Mouse (Mus musculus): ENCODE results near the gene Iqsec1.

DNA sequence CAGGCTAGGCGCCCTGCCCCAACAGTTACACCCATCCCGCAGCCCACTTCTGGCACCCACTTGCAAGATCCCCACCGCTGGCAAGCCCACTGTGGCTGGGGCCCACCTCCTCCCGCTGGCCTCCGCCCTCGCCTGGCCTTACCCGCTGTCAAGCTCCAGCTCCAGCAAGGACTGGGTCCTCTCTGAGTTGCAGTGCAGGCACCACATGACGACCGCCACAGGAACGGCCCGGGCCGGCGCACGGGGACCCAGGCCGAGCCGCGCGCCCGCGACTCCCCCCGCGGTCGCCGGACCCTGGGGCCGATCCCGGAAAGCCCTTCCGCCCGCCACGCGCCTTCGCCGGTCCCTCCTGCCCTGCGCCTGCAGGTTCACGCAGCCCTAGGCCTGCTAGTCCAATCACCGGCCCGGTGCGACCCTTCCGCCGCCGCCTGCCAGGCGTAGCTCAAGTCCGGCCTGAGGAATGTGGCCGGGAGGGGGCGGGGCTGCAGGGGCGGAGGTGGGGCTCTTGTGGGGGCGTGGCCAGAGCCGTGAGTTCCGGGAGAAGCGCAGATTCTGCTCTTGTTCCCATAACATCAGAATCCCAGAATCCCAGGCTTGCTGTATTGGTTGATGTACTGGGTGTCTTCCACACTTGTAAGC lies 272.3 kb downstream of the Iqsec1 start:
- TF ChIP-seq POLR2AphosphoS2 (IDR thresholded peaks at IDR 0.05; ENCODE audit: low read depth, low read length) (no peak), CHD2 (IDR thresholded peaks at IDR 0.05; ENCODE audit: low read length) (no peak), MAZ (IDR thresholded peaks at IDR 0.05; ENCODE audit: low read depth, low read length) (no peak), TCF12 (IDR thresholded peaks at IDR 0.05; ENCODE audit: low read depth, low read length) (no peak)
